Mouse (Mus musculus) neural tube, embryonic 10.5 days (tissue): ENCODE data around the gene Cntnap2.
A peak's percentile ranks its signal among the peaks of the same experiment; 100 is the strongest.
"Not testable (repeated sequence)": the region's sequence is repeated elsewhere in the genome, so short reads cannot be mapped to it uniquely, and the experiment has no call there.

Experiments used
- DNase-seq: peaks from one replicate; pipeline ENCODE4 v3.0.0-alpha.2; 2017; ENCODE audit warnings: low spot score; ENCODE audit errors: extremely low spot score

Gene Cntnap2

GRCm38 (mm10) chr6:47134063-47134462, 2074.9 kb downstream of the Cntnap2 start:
- not testable (repeated sequence) for DNase-seq

- DNase-seq, result not testable (repeated sequence)
Measured at GRCm38 (mm10) chr6:47153018-47153417, 2093.9 kb downstream of the Cntnap2 start.

- not testable (repeated sequence) for DNase-seq
Measured at GRCm38 (mm10) chr6:47174580-47175294, 2115.6 kb downstream of the Cntnap2 start.

- peak; percentile 23 for DNase-seq
Measured at GRCm38 (mm10) chr6:47175356-47176156, 2116.4 kb downstream of the Cntnap2 start.

- DNase-seq, result not testable (repeated sequence)
Measured at GRCm38 (mm10) chr6:47176157-47176555, 2117.0 kb downstream of the Cntnap2 start.

- not testable (repeated sequence) for DNase-seq
Measured at GRCm38 (mm10) chr6:47181372-47181771, 2122.2 kb downstream of the Cntnap2 start.

- DNase-seq, result no peak
Measured at GRCm38 (mm10) chr6:47182252-47182651, 2123.1 kb downstream of the Cntnap2 start.

- no peak for DNase-seq
Measured at GRCm38 (mm10) chr6:47182756-47183155, 2123.6 kb downstream of the Cntnap2 start.

GRCm38 (mm10) chr6:47183850-47184249, 2124.7 kb downstream of the Cntnap2 start:
- not testable (repeated sequence) for DNase-seq

GRCm38 (mm10) chr6:47188193-47188592, 2129.0 kb downstream of the Cntnap2 start:
- no peak for DNase-seq

GRCm38 (mm10) chr6:47188596-47188995, 2129.4 kb downstream of the Cntnap2 start:
- DNase-seq, result not testable (repeated sequence)

GRCm38 (mm10) chr6:47190282-47190681, 2131.1 kb downstream of the Cntnap2 start:
- no peak for DNase-seq

GRCm38 (mm10) chr6:47191277-47191800, 2132.2 kb downstream of the Cntnap2 start:
- DNase-seq, result no peak

- DNase-seq, result no peak
Measured at GRCm38 (mm10) chr6:47191940-47192339, 2132.8 kb downstream of the Cntnap2 start.

- DNase-seq, result no peak
Measured at GRCm38 (mm10) chr6:47192478-47192877, 2133.3 kb downstream of the Cntnap2 start.

GRCm38 (mm10) chr6:47197570-47197969, 2138.4 kb downstream of the Cntnap2 start:
- DNase-seq, result no peak

GRCm38 (mm10) chr6:47200671-47201070, 2141.5 kb downstream of the Cntnap2 start:
- no peak for DNase-seq

- no peak for DNase-seq
Measured at GRCm38 (mm10) chr6:47208031-47208430, 2148.9 kb downstream of the Cntnap2 start.

- no peak for DNase-seq
Measured at GRCm38 (mm10) chr6:47214731-47215130, 2155.6 kb downstream of the Cntnap2 start.

GRCm38 (mm10) chr6:47223578-47223977, 2164.4 kb downstream of the Cntnap2 start:
- DNase-seq, result not testable (repeated sequence)

- DNase-seq, result not testable (repeated sequence)
Measured at GRCm38 (mm10) chr6:47225391-47225790, 2166.2 kb downstream of the Cntnap2 start.

- no peak for DNase-seq
Measured at GRCm38 (mm10) chr6:47227601-47228000, 2168.4 kb downstream of the Cntnap2 start.
